Mouse (Mus musculus) erythroblast, embryonic 14.5 days (primary cell): ENCODE results near the gene Mllt1.

Source experiments
- GATA1 ChIP-seq: IDR thresholded peaks from 2 replicates; pipeline ENCODE4 v1.6.1; 2012; ENCODE audit warnings: low read length, inconsistent platforms, mixed read lengths
- TAL1 ChIP-seq: IDR thresholded peaks from 3 replicates; pipeline ENCODE4 v1.6.1; 2012; ENCODE audit warnings: low read length, inconsistent platforms, mixed read lengths

GRCm38 (mm10) chr17:56871767-56872166, 63.4 kb downstream of the Mllt1 start:
- TF ChIP-seq TAL1 (no peak), GATA1 (no peak)
